Mouse (Mus musculus) neural tube, embryonic 13.5 days (tissue): ENCODE data around the gene Mbd6. TPM values are rescaled to one million over a fixed set of nuclear protein-coding genes. Genes with fewer than 3 reads are reported as not detected.
"Not testable (repeated sequence)": the region's sequence is repeated elsewhere in the genome, so short reads cannot be mapped to it uniquely, and the experiment has no call there.

Source experiments
- ATAC-seq: fragments of 200-750 bp; cut with Nextera tagmentation; 2 replicates; pipeline ENCODE4 v1.8.0; 2017; ENCODE audit warnings: low read depth, mild to moderate bottlenecking, moderate TSS enrichment, moderate library complexity
- H3K27ac ChIP-seq: fragments of 300-500 bp; sonication (generic); replicated peaks from 2 replicates; pipeline ENCODE4 v1.5.1; 2015; ENCODE audit warnings: moderate library complexity, mild to moderate bottlenecking, inconsistent platforms
- H3K27me3 ChIP-seq: fragments of 300-500 bp; sonication (generic); 2 replicates; pipeline ENCODE4 v1.6.1; 2015; ENCODE audit warnings: mild to moderate bottlenecking, inconsistent platforms
- H3K36me3 ChIP-seq: fragments of 300-500 bp; sonication (generic); 2 replicates; pipeline ENCODE4 v1.6.1; 2015; ENCODE audit warnings: mild to moderate bottlenecking, inconsistent platforms
- H3K4me1 ChIP-seq: fragments of 300-500 bp; sonication (generic); replicated peaks from 2 replicates; pipeline ENCODE4 v1.6.1; 2015; ENCODE audit warnings: inconsistent platforms
- H3K4me2 ChIP-seq: fragments of 300-500 bp; sonication (generic); 2 replicates; pipeline ENCODE4 v1.6.1; 2015; ENCODE audit warnings: inconsistent platforms, mild to moderate bottlenecking, moderate library complexity
- H3K4me3 ChIP-seq: fragments of 300-500 bp; sonication (generic); 2 replicates; pipeline ENCODE4 v1.5.1; 2015; ENCODE audit warnings: mild to moderate bottlenecking, inconsistent platforms
- H3K9ac ChIP-seq: fragments of 300-500 bp; sonication (generic); 2 replicates; pipeline ENCODE4 v1.6.1; 2015; ENCODE audit warnings: moderate library complexity, mild to moderate bottlenecking, inconsistent platforms
- H3K9me3 ChIP-seq: fragments of 300-500 bp; sonication (generic); 2 replicates; pipeline ENCODE4 v1.6.1; 2016; ENCODE audit warnings: inconsistent platforms
- WGBS: fragments of 180-500 bp; shearing (Covaris S2); methylation state at CpG from one replicate; pipeline ENCODE4 v1.1.7; 2015; 5-methylcytosine and 5-hydroxymethylcytosine counted together
- polyA plus RNA-seq: library from polyadenylated mRNA; unstranded; fragments of >200 nt; fragmentation: Nextera tagmentation; extraction: Ambion mirVana; gene quantifications from 2 replicates; pipeline ENCODE4 v1.2.1, GENCODE M21; 2015

Mbd6 gene
- polyA plus RNA-seq, 1 experiment from 2014 or later = 14.5 TPM

GRCm38 (mm10) chr10:127311476-127312355, 22.9 kb upstream of the Mbd6 start, which contains the start of gene Mars:
Gene Mars, minus strand, starts transcription at chr10:127311786.
- H3K27ac ChIP-seq = peak within 1 kb of the TSS; percentile 78
- WGBS = under 1% methylated on average over 65 of the region's 65 CpGs
- H3K4me1 ChIP-seq = peaks cover 11% of the 10 kb centered on the region
- no peaks in the 10 kb centered on the region for H3K27me3 ChIP-seq
- ATAC-seq = peak; percentile 97
- peak within 1 kb of the TSS; percentile 89 for H3K9ac ChIP-seq
- peaks cover 27% of the 10 kb centered on the region for H3K36me3 ChIP-seq
- H3K4me2 ChIP-seq = peak within 1 kb of the TSS; percentile 88
- peak within 1 kb of the TSS; percentile 79 for H3K4me3 ChIP-seq
- no peaks in the 10 kb centered on the region for H3K9me3 ChIP-seq

GRCm38 (mm10) chr10:127310523-127311475, 22.0 kb upstream of the Mbd6 start:
- H3K27ac ChIP-seq = peak overlapping the region; percentile 78
- H3K4me1 ChIP-seq = peaks cover 11% of the 10 kb centered on the region
- peak overlapping the region; percentile 88 for H3K4me2 ChIP-seq
- WGBS = 38% methylated on average over 23 of the region's 23 CpGs
- no peaks in the 10 kb centered on the region for H3K9me3 ChIP-seq
- peak; percentile 37 for ATAC-seq
- H3K36me3 ChIP-seq = peaks cover 36% of the 10 kb centered on the region
- peak overlapping the region; percentile 79 for H3K4me3 ChIP-seq
- H3K27me3 ChIP-seq = no peaks in the 10 kb centered on the region
- H3K9ac ChIP-seq = peak overlapping the region; percentile 89

- H3K4me2 ChIP-seq, H3K27ac ChIP-seq, H3K9ac ChIP-seq, H3K27me3 ChIP-seq, H3K9me3 ChIP-seq, ATAC-seq, H3K4me3 ChIP-seq: not testable (repeated sequence)
- Histone ChIP-seq H3K36me3 (peaks cover 53% of the 10 kb centered on the region), H3K4me1 (peaks cover 11% of the 10 kb centered on the region)
- WGBS = 85% methylated on average over 3 of the region's 3 CpGs
These were observed 20.3 kb upstream of the Mbd6 start for GRCm38 (mm10) chr10:127309167-127309566.

- WGBS = 90% methylated on average over 11 of the region's 11 CpGs
- no peak overlapping the region for H3K27ac ChIP-seq
- no peaks in the 10 kb centered on the region for H3K27me3 ChIP-seq
- no peaks in the 10 kb centered on the region for H3K9me3 ChIP-seq
- no peak overlapping the region for H3K4me3 ChIP-seq
- H3K36me3 ChIP-seq = peaks cover 98% of the 10 kb centered on the region
- no peak for ATAC-seq
- H3K9ac ChIP-seq = no peak overlapping the region
- H3K4me1 ChIP-seq = no peaks in the 10 kb centered on the region
- no peak overlapping the region for H3K4me2 ChIP-seq
These were observed 14.3 kb upstream of the Mbd6 start for GRCm38 (mm10) chr10:127303136-127303535.

GRCm38 (mm10) chr10:127300361-127300760, 11.5 kb upstream of the Mbd6 start:
- Histone ChIP-seq H3K4me2 (no peak overlapping the region), H3K4me1 (no peaks in the 10 kb centered on the region), H3K27ac (no peak overlapping the region), H3K9me3 (no peaks in the 10 kb centered on the region), H3K9ac (no peak overlapping the region), H3K27me3 (no peaks in the 10 kb centered on the region), H3K36me3 (peaks cover 97% of the 10 kb centered on the region), H3K4me3 (no peak overlapping the region)
- ATAC-seq = no peak
- WGBS = 95% methylated on average over 6 of the region's 6 CpGs

GRCm38 (mm10) chr10:127297015-127297871, 8.4 kb upstream of the Mbd6 start:
- ATAC-seq = no peak
- 92% methylated on average over 16 of the region's 16 CpGs for WGBS
- Histone ChIP-seq H3K4me3 (no peak overlapping the region), H3K9ac (no peak overlapping the region), H3K27ac (no peak overlapping the region), H3K27me3 (no peaks in the 10 kb centered on the region), H3K36me3 (peaks cover 91% of the 10 kb centered on the region), H3K9me3 (no peaks in the 10 kb centered on the region), H3K4me1 (peaks cover 15% of the 10 kb centered on the region), H3K4me2 (no peak overlapping the region)

GRCm38 (mm10) chr10:127295986-127296794, 7.4 kb upstream of the Mbd6 start:
- H3K9me3 ChIP-seq = no peaks in the 10 kb centered on the region
- no peak overlapping the region for H3K4me3 ChIP-seq
- no peaks in the 10 kb centered on the region for H3K27me3 ChIP-seq
- H3K27ac ChIP-seq = no peak overlapping the region
- peaks cover 26% of the 10 kb centered on the region for H3K4me1 ChIP-seq
- H3K4me2 ChIP-seq = no peak overlapping the region
- H3K36me3 ChIP-seq = peaks cover 81% of the 10 kb centered on the region
- WGBS = 92% methylated on average over 24 of the region's 24 CpGs
- H3K9ac ChIP-seq = no peak overlapping the region
- ATAC-seq = no peak

GRCm38 (mm10) chr10:127294895-127295510, 6.2 kb upstream of the Mbd6 start:
- H3K4me1 ChIP-seq = peaks cover 28% of the 10 kb centered on the region
- no peak overlapping the region for H3K9ac ChIP-seq
- H3K27ac ChIP-seq = no peak overlapping the region
- no peaks in the 10 kb centered on the region for H3K27me3 ChIP-seq
- H3K9me3 ChIP-seq = no peaks in the 10 kb centered on the region
- H3K4me2 ChIP-seq = no peak overlapping the region
- no peak for ATAC-seq
- H3K36me3 ChIP-seq = peaks cover 69% of the 10 kb centered on the region
- 91% methylated on average over 10 of the region's 10 CpGs for WGBS
- H3K4me3 ChIP-seq = no peak overlapping the region

- Histone ChIP-seq H3K4me2 (no peak overlapping the region), H3K9ac (no peak overlapping the region), H3K36me3 (peaks cover 55% of the 10 kb centered on the region), H3K4me1 (peaks cover 38% of the 10 kb centered on the region), H3K9me3 (no peaks in the 10 kb centered on the region), H3K27ac (no peak overlapping the region), H3K4me3 (no peak overlapping the region), H3K27me3 (no peaks in the 10 kb centered on the region)
- WGBS = 70% methylated on average over 3 of the region's 3 CpGs
- ATAC-seq = no peak
These were observed 4.8 kb upstream of the Mbd6 start for GRCm38 (mm10) chr10:127293590-127294113.

GRCm38 (mm10) chr10:127292987-127293538, 4.2 kb upstream of the Mbd6 start:
- Histone ChIP-seq H3K27ac (no peak overlapping the region), H3K4me2 (no peak overlapping the region; the same call in 1 of the 2 replicates), H3K9me3 (no peaks in the 10 kb centered on the region), H3K4me1 (peaks cover 39% of the 10 kb centered on the region), H3K27me3 (no peaks in the 10 kb centered on the region), H3K4me3 (no peak overlapping the region), H3K9ac (peak overlapping the region; percentile 43; the same call in 1 of the 2 replicates), H3K36me3 (peaks cover 51% of the 10 kb centered on the region)
- 89% methylated on average over 6 of the region's 6 CpGs for WGBS
- ATAC-seq = no peak
